Mouse (Mus musculus): Measurements from ENCODE around the gene Apex2. TPM values are rescaled to one million over a fixed set of nuclear protein-coding genes. Genes with fewer than 3 reads are reported as not detected.
"Not testable (repeated sequence)": the region's sequence is repeated elsewhere in the genome, so short reads cannot be mapped to it uniquely, and the experiment has no call there.

Apex2 gene
- total RNA-seq, 4 experiments from 2014 or later, result 5.8 to 10.2 (median 9.1) TPM

- not testable (repeated sequence) for DNase-seq (ENCODE audit: low spot score)
Measured at GRCm38 (mm10) chrX:150487811-150488210, 101.9 kb downstream of the Apex2 start.

- peak; percentile 12 for DNase-seq (ENCODE audit: low spot score)
Measured at GRCm38 (mm10) chrX:150486314-150487030, 103.2 kb downstream of the Apex2 start.

GRCm38 (mm10) chrX:150477854-150478780 lies 111.6 kb downstream of the Apex2 start:
- DNase-seq (ENCODE audit: low spot score), result peak; percentile 89

GRCm38 (mm10) chrX:150471416-150471815 lies 118.3 kb downstream of the Apex2 start:
- no peak for DNase-seq (ENCODE audit: low spot score)

Small RNAs within 50 kb of the gene (microRNA-seq; reads per million reads assigned to microRNA genes)
- gene Mir3620, result not detected

Other genes starting within 250 kb of the Apex2 start
- 1 to 10 TPM; 3.8 to 4.5 (median 4.3) TPM for gene Tmem29, start 130.7 kb downstream of the Apex2 start, total RNA-seq (2022)
- 100 to 1,000 TPM in 1 of 4 experiments, 10 to 100 TPM in 3; 20.9 to 126 (median 34.0) TPM for gene Alas2, start 42.5 kb downstream of the Apex2 start, total RNA-seq (2022)
- 10 to 100 TPM in 3 of 4 experiments, 1 to 10 TPM in 1; 8.7 to 25.6 (median 15.1) TPM for gene Pfkfb1, start 1.6 kb downstream of the Apex2 start, total RNA-seq (2022)
- 1 to 10 TPM in 1 of 4 experiments, under 1 TPM in 3; 0.44 to 1.0 (median 0.54) TPM for gene Tro, start 67.7 kb upstream of the Apex2 start, total RNA-seq (2022)
- gene Maged2, start 224.5 kb upstream of the Apex2 start, total RNA-seq (2022), result 10 to 100 TPM; 20.7 to 29.9 (median 24.2) TPM